Comparison of ENCODE assay signal across 12 mouse cellular contexts in genomic region chr17:78358251-78358726, GRCm38 (mm10). TPM values are rescaled to one million over a fixed set of nuclear protein-coding genes. Genes with fewer than 3 reads are reported as not detected.
DNase-seq lines count a peak whose midpoint lies in the region; TF ChIP-seq lines count a peak whose summit lies in the region.
"Had no signal": no experiment of that assay in that cellular context is flagged by ENCODE, and none has a peak within 500 bp of the region (broad histone marks: within the 10 kb centered on the region; RNA-seq: fewer than 3 reads in every experiment).

No protein-coding gene starts in this region.

- no peak for TF ChIP-seq POLR2A in brain, embryonic 14.5 days (IDR thresholded peaks at IDR 0.05; ENCODE audit: borderline replicate concordance, extremely low read depth, insufficient read depth, insufficient read length, poor library complexity, severe bottlenecking)

- intact Hi-C loops in gastrocnemius, adult 2 months (cut with DNase I), result no loop called here

- H3K27ac ChIP-seq in gastrocnemius, adult 2 months, result peak overlapping the region; percentile 53
- H3K27ac ChIP-seq: liver, embryonic 15.5 days; stomach, postnatal 0 days had no signal

- TF ChIP-seq CTCF in gastrocnemius, adult 2 months (IDR thresholded peaks at IDR 0.05), result no peak
- TF ChIP-seq CTCF in brain, embryonic 14.5 days (IDR thresholded peaks at IDR 0.05; ENCODE audit: borderline replicate concordance, extremely low read depth, insufficient read depth, insufficient read length), result no peak

- no peak overlapping the region for H3K4me3 ChIP-seq in gastrocnemius, adult 2 months
- H3K4me3 ChIP-seq: liver, embryonic 15.5 days had no signal

- DNase-seq in gastrocnemius, adult 2 months, result peak; percentile 20
- no peak for DNase-seq in gastrocnemius, adult 8-10 months (ENCODE audit: low spot score in 2 of 2)
- peak; percentile 79 for DNase-seq in brain, embryonic 14.5 days (ENCODE audit: low read depth)
- peak; percentile 21 to 34 for DNase-seq in cerebellum, postnatal 25 days
- peak; percentile 24 to 39 for DNase-seq in layer of hippocampus, postnatal 10 days (ENCODE audit: low spot score in 2 of 2)
- no peak for DNase-seq in B cell, adult 2 months
- DNase-seq in kidney, adult 9 months, result no peak
- no peak for DNase-seq in testis, postnatal 10 days (ENCODE audit: low spot score)
- DNase-seq: gastrocnemius, postnatal 25 days; lung, postnatal 4 days had no signal

RNA-seq across cellular contexts. Expression of gene Fez2, which starts 59.7 kb away (rescaled TPM):
- total RNA-seq in gastrocnemius, adult 2 months (2021), result 10 to 100 TPM; 58.2 to 65.3 TPM
- 10 to 100 TPM; 60.3 to 95.0 (median 77.1) TPM for total RNA-seq in gastrocnemius, adult 8-10 months (2022)
- 29.5 and 35.2 TPM in 2 replicates for polyA plus RNA-seq in brain, embryonic 14.5 days (2012; rRNA removed)
- total RNA-seq in layer of hippocampus, postnatal 10 days (2021), result 10 to 100 TPM; 38.2 to 40.4 TPM

Comparison
In these comparisons a context has a peak if more than half of its experiments do, and no peak if none do; other contexts are left out.
1. DNase-seq: peak in gastrocnemius, adult 2 months (single experiment), brain, embryonic 14.5 days (single experiment), cerebellum, postnatal 25 days (2 of 2) and layer of hippocampus, postnatal 10 days (2 of 2); none in gastrocnemius, adult 8-10 months (0 of 2), B cell, adult 2 months (0 of 2), kidney, adult 9 months (single experiment) and testis, postnatal 10 days (single experiment).